Mouse (Mus musculus): ENCODE measurements at regions not wholly inside any gene's neighbourhood (a gene's known extent, or its start where the extent isn't known, plus 50 kb on each side); places are given as distances from the start of the nearest gene placed in this dataset.

DNA sequence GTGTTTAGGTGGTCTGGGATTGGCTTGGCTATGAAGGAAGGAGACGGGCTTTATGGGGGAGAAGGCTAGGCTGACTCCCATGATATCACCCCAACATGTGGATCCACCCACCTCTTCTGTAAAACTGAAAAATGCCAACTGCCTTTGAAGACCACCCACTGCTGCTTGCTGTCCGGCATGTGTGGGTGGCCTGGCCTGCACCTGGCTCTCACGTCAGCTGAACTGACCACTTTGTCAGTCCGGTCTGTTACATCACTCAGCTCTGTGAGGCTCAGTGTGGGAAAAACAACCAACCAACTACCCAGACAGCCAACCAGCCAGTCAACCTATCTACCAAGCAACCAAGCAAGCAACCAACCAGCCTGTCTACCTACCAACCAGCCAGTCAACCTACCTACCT lies 305.5 kb downstream of the Tbc1d1 start:
- in situ Hi-C loops (cut with MboI, MseI), result no loop called here

DNA sequence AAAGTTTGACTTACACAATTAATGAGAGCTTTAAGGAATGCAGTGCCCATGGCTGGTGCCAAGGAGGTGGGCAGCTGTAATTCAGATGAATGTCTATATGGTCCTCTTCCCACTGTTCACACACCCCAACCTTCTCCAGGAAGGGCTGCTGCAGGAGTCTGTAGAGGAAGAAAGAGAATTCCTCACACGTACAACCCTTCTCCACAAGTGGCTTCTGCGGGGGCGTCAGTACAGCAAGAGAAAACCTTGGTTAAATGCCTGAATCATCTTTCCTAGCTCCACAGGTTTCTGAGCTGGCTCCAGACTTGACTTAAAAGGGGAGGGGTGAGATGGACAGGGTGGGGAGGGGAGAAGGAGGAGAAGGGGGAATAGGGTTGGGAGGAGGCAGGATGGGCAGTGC lies 306.3 kb downstream of the Tbc1d1 start:
- in situ Hi-C loops (cut with MboI, MseI), result no loop called here

DNA sequence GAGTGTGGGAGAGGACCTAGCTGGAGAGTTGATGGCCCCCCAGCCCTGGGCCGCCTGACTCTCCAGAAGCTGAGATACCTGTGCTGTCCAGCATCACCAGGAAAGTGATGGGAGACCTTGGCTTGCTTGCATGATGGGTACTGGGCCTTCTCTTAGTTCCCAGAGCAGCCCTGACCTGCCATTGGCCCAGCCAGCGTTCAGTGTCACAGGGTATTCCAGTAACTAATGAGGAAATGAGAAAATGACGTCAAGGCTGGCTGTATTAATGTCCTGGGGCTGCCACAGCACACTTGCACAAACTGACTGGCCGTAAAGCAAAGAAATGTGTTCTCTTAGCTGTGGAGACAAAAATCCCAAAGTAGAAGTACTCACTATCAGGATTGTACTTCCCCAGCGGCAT lies 307.5 kb downstream of the Tbc1d1 start:
- in situ Hi-C loops (cut with MboI, MseI), result no loop called here

DNA sequence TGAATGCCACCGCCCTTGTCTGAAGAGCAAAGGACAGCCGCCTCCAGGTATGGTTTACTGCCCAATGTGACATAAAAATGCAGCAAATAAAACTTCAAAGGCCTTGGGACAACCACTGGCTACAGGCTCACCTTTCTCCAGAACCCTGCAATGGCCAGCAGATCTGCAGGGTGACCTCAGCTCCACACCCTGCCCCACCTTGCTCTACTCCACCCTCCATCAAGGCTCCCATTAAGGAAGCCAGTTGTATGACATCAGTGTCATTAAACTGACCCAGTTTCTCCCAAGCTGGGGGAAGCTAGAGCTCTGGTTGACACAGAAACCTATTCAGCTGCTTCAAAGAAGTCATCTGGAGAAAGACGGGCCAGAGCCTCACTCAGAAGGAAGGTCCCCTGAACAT lies 310.2 kb downstream of the Tbc1d1 start:
- in situ Hi-C loops (cut with MboI, MseI), result no loop called here

DNA sequence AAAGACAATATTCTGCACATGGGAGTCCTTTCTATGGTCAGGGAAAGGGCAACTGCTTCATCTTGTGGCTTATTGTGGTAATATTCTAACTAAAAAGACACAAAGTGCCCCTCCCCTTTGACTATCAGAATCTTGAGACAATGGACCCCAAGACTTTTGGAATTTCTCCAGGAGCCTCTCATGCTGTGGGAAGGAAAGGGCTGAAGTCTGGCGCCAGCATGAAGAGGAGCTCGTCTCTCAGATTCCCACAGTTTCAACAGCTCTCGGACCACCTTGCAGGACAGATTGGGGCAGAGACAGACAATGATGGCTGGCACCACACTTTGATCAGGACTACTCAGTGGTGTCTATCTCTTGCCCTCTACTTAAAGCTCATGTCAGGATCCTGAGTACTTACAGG lies 311.8 kb downstream of the Tbc1d1 start:
- in situ Hi-C loops (cut with MboI, MseI), result no loop called here

DNA sequence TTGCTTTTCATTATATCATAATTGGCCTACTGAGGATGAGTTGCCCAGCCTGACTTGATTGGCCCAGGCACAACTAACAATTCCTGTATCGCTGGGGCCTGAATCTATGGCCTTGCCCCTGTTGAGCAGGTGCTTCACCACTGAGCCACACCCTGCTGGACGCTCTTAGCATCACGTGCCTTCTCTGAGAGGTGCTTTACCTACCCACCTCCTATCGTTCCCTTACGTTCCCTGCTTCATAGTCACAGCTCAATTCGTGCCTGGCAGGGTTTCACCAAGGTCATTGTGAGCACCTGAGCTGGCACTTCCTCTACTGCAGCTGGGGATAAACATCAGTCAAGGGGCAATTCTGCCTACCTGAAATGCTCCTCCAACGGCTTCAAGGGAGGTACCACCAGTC lies 312.2 kb downstream of the Tbc1d1 start:
- in situ Hi-C loops (cut with MboI, MseI), result no loop called here

DNA sequence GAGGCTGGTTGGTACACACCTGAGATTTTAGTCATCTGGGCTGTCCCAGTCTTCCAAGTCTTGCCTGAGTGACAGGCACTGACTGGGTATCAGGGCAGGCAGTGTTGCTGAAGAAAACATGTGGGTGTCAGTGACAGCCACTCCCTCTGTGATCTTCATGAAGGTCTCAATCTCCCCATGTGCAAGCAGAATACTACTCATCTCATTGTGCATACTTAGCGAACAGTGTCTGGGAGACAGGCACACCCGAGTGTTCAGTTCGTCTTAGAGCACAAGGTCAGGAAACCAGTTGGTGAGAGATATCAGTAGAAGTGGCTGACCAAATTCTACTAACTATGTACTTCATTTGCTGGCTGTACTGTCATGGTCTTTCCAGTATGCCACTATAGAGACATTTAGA lies 315.9 kb downstream of the Tbc1d1 start:
- in situ Hi-C loops (cut with MboI, MseI), result no loop called here

DNA sequence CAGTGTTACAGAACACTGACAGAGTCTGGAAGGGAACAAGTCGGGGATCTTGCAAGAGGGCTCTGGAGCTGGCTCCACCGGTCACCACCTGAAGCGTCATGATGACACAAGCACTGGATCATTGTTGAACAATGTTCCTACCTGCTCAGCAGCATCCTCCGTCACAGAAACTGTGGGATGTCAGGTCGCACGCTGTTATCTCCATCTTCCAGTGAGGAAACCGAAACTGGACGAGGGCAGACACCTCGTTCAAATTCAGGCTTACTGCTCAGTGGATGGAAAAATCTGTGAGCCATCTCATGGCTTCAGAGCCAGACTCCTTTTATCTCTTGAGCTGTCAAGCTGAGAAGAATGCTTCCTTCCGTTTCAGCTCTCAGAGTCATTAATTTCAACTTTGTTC lies 316.3 kb downstream of the Tbc1d1 start:
- in situ Hi-C loops (cut with MboI, MseI), result no loop called here

DNA sequence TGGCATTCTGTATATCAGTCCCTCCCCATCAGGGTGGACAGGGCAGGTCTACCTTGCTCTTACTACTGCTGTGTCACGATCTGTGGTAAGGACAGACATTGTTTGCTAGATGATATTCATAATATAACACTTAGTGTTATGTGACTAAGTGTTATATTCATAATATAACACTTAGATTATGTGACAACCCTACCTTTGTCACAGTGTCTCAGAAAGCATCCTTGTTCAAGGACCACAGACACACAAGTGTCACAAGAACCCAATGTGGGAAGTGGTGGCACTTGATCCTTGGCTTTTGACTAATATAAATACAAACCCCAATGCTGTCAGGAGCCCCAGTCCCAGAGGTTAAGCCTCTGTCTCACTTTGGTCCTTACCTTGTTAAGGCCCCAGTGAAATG lies 318.8 kb downstream of the Tbc1d1 start:
- in situ Hi-C loops (cut with MboI, MseI), result no loop called here

DNA sequence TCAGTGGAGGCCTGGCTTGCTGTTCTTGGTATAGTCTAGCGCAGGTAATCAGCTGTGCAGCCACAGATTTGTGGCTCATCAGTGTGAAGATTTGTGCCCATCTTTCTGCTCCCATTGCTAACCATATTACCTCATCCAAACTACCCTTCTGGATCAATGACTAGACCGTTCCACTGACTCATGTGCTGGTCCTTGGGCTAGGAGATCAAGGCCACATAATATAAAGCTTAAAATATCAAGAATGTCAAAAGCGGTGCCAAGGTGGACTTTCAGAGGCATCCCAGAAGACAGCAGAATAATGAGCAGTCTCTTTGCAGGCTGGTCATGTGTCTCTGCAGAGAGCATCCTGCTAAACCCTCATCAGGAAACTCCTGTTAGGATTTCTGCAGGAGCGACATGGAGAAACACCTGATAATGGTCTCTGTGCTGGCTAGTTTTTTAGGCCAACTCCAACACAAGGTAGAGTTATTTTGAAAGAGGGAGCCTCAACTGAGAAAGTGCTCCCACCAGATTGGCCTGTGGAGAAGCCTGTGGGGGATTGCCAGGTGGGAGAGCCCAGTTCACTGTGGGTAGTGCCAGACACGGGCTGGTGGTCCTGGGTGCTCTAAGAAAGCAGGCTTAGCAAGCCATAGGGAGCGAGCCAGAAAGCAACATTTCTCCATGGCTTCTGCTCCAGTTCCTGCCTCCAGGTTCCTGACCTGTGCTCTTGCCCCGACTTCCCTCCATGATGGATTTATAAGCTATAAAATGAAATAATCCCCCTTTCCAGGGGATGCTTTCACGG lies 319.8 kb downstream of the Tbc1d1 start:
- in situ Hi-C loops (cut with MboI, MseI), result no loop called here

DNA sequence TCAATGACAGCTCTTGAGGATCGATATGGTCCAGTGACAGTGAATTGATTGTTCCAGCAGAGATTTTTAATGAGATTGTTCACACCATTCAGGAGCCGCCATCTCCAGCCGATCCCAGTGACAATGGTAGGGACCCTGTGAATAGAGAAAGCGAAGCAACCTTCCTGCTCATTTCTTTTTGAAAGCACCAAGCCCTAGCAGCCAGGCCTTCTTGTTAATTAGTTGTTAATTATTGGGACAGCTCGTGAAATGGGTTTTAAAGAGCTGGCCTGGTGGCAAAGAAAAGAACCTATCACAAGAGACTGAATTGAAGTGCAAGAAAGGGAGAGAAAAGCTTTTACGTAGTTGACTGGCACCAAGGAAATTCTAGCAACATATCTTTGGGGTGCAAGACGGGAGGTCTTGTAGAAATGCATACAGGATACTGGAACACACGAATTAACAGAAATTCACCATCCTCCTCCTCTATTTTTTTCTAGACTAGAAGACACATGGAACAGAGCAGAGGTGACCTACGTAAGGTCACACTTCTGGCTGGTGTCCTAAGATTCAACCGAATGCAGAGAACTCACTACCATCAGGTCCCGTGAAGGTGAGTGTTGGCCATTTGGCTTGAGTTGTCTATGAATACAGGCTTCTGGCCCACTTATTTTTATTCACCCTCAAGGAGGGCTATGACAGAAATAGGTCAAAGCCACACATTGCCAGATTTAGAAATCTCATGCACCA lies 320.7 kb downstream of the Tbc1d1 start:
- in situ Hi-C loops (cut with MboI, MseI), result no loop called here

DNA sequence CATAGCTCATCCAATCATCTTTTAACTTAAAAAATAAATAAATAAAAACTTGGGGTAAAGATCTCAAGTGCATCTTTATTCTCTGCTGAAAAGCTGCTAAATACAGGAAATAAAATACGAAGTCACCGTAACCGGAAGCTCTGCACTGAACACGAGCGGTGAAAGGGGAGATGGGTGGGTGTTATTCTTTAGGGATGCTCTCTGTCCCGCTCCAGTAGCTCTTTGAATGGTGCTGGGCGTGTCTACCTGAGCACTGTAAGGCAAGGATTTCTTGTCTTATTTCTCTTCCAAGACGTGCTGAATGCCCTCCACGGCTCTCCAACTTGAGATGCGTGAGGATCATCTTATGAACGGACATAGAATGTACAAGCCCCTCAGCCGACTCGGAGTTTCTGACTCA lies 322.0 kb downstream of the Tbc1d1 start:
- in situ Hi-C loops (cut with MboI, MseI), result no loop called here

DNA sequence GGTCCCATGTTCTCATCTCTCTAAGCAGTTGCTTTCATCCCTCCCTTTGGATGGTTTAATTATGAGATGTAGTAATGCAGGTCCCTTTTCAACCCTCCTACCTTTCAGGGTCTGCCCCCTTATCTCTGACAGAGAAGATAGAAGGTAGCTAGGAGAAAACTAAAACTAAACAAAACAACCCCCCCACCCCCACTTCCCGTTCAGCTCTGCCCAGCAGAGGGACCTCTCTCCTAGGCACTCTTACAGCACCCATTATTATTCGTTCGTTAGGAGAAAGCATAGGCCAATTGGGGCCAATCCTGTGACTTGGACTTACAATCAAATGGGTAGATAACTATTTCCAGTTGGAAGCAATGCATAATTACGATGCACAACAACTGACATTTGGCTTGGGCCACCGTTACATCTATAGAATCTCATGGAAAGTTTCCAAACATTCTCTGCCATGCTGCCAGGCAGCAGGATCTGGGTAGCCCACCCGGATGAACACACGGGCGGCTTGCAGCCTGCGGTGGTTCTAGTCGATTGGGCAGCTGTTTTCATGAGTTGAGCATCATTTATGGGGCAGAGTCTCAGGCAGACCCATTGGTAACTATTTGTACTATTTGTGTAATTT lies 322.6 kb downstream of the Tbc1d1 start:
- in situ Hi-C loops (cut with MboI, MseI), result no loop called here

DNA sequence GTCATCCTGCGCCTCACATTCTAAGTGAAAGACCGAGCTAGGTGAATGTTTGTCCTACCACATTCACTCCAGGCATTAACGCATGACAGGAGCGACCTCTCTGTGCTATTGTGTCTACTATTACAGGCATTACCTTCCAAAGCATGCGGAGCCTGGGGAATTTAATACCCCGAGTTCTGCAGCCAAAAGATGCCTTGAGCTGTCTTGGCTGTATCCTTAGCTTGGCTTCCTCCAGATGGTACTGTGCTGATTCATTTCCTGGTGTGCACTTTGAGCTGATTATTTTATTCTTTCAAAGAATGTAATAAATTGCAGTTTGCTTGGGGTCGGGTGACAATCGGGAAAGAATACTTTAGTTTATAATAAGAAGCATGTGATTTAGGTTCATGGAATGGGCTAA lies 323.2 kb downstream of the Tbc1d1 start:
- in situ Hi-C loops (cut with MboI, MseI), result no loop called here

DNA sequence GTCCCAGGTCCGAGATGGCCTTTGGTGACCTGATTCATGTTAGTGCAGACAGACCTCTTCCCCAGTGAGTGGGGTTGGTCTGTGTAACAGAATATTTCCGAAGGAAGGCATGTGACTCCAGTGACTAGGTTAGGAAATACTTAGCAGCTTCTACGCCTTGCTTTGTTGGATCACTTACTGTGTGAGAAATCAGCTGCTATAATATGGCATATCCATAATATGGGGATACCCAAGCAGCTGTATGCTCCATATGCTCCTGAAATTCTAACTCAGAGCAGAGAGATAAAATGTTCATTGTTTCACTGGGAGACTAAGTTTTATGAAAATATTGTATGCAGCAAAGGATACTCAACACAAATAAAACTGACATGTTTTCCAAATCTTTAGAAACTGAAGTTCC lies 318.1 kb upstream of the Klf3 start:
- in situ Hi-C loops (cut with MboI, MseI), result loop anchor here (5.0 kb wide), 1 partner anchor 98 kb away; no protein-coding TSS in a partner anchor

DNA sequence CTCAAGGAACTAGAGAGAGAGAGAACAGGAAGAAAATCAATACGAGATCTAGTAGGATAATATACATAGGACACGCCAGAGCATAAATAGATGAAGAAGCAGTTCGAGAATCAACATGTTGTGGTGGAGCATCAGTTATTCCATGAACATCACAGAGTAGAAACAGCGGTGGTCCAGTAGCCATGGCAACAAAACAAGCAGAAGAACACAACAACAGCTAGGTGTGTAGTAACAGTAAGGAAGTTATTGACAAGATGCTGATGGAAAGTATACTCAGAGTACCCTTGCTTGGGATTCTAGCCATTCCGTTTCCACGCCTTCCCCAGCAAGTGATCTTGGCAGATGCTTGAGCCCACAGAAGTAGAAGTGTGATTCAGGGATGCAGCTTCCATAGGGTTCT lies 317.3 kb upstream of the Klf3 start:
- in situ Hi-C loops (cut with MboI, MseI), result loop anchor here (5.0 kb wide), 1 partner anchor 99 kb away; no protein-coding TSS in a partner anchor

DNA sequence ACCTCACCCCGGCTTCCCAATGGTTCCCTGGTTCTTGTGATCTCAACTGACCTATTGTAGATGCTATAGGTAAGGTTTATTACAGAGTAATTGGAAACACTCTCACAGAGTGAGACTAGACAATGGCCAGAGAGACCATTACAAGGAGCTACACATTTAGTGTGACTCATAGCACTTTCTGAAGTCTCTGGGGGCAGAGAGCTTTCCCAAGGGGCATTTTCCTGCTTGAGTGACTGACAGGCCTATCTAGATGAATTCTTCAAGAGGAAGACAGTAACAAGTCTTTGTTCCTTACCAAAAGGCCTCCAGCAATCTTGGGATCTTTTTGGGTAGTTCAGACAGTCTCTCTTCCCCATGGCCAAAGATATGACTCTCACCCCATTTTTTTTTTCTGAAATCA lies 316.4 kb upstream of the Klf3 start:
- in situ Hi-C loops (cut with MboI, MseI), result loop anchor here (5.0 kb wide), 1 partner anchor 99 kb away; no protein-coding TSS in a partner anchor

DNA sequence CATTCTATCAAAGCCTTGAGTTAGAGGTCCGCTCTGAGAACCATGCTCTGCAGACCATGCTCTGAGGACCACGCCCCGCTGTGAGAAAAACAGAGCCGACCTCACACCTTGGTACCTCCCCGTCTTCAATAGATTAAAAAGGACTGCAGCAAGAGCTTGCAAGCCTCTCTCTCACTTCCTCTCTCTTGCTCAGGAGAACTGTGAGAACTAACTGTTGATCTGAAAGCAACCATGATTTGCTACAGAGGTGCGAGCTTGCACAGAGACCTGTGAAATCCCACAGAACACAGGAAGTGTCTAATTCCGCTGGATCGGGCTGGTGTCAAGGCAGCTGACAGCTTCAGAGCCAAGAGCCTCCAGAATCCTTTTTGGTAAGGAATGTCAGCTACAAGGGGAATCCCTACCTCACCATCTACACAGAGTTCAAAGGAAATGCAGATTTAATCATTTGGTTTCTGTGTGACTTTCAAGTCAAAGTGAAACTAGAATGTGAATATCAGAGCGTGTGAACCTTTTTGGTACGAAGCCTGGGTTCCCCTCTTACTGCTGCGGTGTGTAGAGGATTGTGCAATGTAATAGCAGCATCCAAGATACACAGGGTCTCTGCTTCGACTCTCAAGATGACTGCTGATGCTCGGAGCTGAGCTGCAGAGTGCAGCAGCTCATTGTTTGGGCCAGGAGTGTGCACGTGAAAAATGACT lies 315.3 kb upstream of the Klf3 start:
- in situ Hi-C loops (cut with MboI, MseI), result loop anchor here (5.0 kb wide), 1 partner anchor 101 kb away; no protein-coding TSS in a partner anchor

DNA sequence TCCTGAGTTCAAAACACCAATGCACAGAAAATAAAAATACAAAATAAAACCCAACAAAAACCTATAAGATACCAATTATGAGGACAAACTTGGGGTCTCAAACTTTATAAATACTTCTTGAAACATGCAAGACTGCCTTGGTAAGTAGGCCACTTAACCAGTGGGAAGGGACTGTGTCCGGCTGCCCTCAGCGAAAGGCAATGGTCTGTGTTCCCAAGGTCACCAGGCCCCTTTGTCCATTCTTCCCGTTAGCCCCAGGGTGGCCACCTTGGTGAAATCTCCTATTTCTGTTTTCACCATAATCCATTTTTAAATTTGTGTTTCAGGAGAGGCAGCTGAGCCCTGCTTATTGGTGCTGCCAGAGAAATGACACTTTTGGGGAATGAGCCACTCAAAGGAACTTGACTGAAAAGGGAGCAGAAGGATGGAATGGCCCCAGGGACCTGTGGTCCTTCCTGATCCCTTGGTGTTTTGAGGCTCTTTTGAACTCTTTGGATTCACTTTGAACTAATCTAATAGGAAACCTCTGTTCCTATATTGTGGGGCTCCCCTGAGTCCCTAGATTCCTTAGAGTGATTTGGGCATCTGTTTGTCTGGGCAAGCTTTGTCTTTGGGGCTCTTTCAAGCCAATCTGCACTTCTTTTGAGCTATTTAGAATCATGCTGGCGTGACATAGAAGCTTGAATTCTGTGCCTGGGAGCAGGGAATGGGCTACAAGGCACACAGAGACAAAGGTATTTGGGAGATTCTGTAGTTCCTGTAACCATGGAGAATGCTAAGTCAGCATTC lies 313.3 kb upstream of the Klf3 start:
- in situ Hi-C loops (cut with MboI, MseI), result loop anchor here (5.0 kb wide), 1 partner anchor 103 kb away; no protein-coding TSS in a partner anchor

DNA sequence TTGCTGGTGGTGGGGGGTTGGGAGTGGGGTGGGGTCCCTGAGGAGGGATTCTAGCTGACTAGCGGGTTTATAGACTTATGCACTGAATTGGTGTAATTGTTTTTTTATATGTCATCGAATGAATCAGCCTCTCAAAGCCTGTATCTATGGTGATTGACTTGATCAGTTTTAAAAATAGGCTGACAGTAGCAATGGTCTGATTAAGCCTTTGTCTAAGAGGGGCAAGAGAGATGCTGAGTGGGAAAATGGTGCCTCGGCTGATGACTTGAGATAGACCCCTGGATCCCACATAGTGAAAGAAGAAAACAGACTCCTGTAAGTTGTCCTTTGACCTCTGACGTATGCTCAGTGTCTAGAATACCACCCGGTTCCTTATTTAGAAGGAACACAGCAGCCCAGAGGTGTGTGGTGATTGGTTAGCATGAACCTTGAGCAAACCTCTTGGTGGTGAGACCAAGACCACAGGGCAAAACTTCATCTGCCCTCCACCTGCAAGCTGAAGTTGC lies 312.7 kb upstream of the Klf3 start:
- in situ Hi-C loops (cut with MboI, MseI), result no loop called here

DNA sequence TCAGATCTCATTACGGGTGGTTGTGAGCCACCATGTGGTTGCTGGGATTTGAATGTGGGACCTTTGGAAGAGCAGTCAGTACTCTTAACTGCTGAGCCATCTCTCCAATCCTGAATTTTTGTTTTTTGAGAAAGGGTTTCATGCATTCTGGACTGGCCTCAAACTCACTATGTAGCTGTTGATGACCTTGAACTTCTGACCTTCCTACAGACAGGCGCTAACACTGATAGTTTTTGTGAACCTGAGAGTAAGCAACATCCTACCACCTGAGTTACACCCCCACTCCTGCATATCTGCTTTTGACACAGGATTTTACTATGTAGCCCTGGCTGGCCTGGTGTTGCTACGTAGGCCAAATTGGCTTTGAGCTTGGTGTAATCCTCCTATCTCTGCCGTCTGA lies 308.8 kb upstream of the Klf3 start:
- in situ Hi-C loops (cut with MboI, MseI), result no loop called here
